In genomic region chr8:119281761-119282160, GRCm38 (mm10) we compare ENCODE assay signal across 19 mouse cellular contexts.
DNase-seq lines count a peak whose midpoint lies in the region; ATAC-seq and TF ChIP-seq lines count a peak whose summit lies in the region.
"Had no signal": no experiment of that assay in that cellular context is flagged by ENCODE, and none has a peak within 500 bp of the region (broad histone marks: within the 10 kb centered on the region; RNA-seq: fewer than 3 reads in every experiment).

No protein-coding gene starts in this region.

- H3K4me1 ChIP-seq in hindbrain, embryonic 16.5 days (ENCODE audit: control insufficient read depth, insufficient read depth, low read depth, low read length): no peaks in the 10 kb centered on the region
- H3K4me1 ChIP-seq in hindbrain, embryonic 14.5 days (replicated peaks; ENCODE audit: control insufficient read depth, insufficient read depth, low read length): no peaks in the 10 kb centered on the region
- no peaks in the 10 kb centered on the region for H3K4me1 ChIP-seq in midbrain, postnatal 0 days (ENCODE audit: insufficient read depth, low read length)
- H3K4me1 ChIP-seq in midbrain, embryonic 13.5 days (replicated peaks): no peaks in the 10 kb centered on the region
- H3K4me1 ChIP-seq: embryonic facial prominence, embryonic 10.5 days; forebrain, embryonic 13.5 days; limb, embryonic 12.5 days; liver, embryonic 13.5 days; midbrain, embryonic 12.5 days; neural tube, embryonic 15.5 days had no signal

- no peaks in the 10 kb centered on the region for H3K36me3 ChIP-seq in hindbrain, embryonic 16.5 days (ENCODE audit: control insufficient read depth, insufficient read depth, low read length)
- no peaks in the 10 kb centered on the region for H3K36me3 ChIP-seq in hindbrain, embryonic 14.5 days (replicated peaks; ENCODE audit: control insufficient read depth, insufficient read depth)
- no peaks in the 10 kb centered on the region for H3K36me3 ChIP-seq in midbrain, postnatal 0 days (ENCODE audit: insufficient read depth, low read length)
- no peaks in the 10 kb centered on the region for H3K36me3 ChIP-seq in midbrain, embryonic 13.5 days
- H3K36me3 ChIP-seq: embryonic facial prominence, embryonic 10.5 days; hindbrain, embryonic 15.5 days; limb, embryonic 12.5 days; liver, embryonic 13.5 days; lung, embryonic 15.5 days; midbrain, embryonic 12.5 days; neural tube, embryonic 15.5 days had no signal

- no peaks in the 10 kb centered on the region for H3K9me3 ChIP-seq in hindbrain, embryonic 16.5 days (ENCODE audit: control insufficient read depth, low read length)
- no peaks in the 10 kb centered on the region for H3K9me3 ChIP-seq in hindbrain, embryonic 14.5 days (ENCODE audit: control insufficient read depth, low read length)
- H3K9me3 ChIP-seq in midbrain, postnatal 0 days (ENCODE audit: low read length): no peaks in the 10 kb centered on the region
- H3K9me3 ChIP-seq in midbrain, embryonic 13.5 days: no peaks in the 10 kb centered on the region
- H3K9me3 ChIP-seq: embryonic facial prominence, embryonic 10.5 days; forebrain, embryonic 13.5 days; hindbrain, embryonic 15.5 days; limb, embryonic 12.5 days; lung, embryonic 15.5 days; midbrain, embryonic 12.5 days; neural tube, embryonic 15.5 days had no signal

- no peak for DNase-seq in cerebellum, adult 8-10 months
- no peak for DNase-seq in hindbrain, embryonic 14.5 days (ENCODE audit: low spot score)
- DNase-seq in midbrain, postnatal 0 days (ENCODE audit: low spot score): peak; percentile 76
- no peak for DNase-seq in urinary bladder, postnatal 36 days (ENCODE audit: low spot score in 2 of 2)
- DNase-seq: liver, embryonic 13.5 days; thymus, postnatal 25 days had no signal

- no peak overlapping the region for H3K9ac ChIP-seq in hindbrain, embryonic 16.5 days (ENCODE audit: low read depth, low read length)
- no peak overlapping the region for H3K9ac ChIP-seq in hindbrain, embryonic 14.5 days
- no peak overlapping the region for H3K9ac ChIP-seq in midbrain, postnatal 0 days (replicated peaks; ENCODE audit: low read length, poor library complexity, severe bottlenecking)
- H3K9ac ChIP-seq in midbrain, embryonic 13.5 days (replicated peaks): no peak overlapping the region
- H3K9ac ChIP-seq: forebrain, embryonic 13.5 days; hindbrain, embryonic 15.5 days; limb, embryonic 12.5 days; liver, embryonic 13.5 days; lung, embryonic 15.5 days; midbrain, embryonic 12.5 days; neural tube, embryonic 15.5 days had no signal

- no peaks in the 10 kb centered on the region for H3K27me3 ChIP-seq in hindbrain, embryonic 16.5 days (replicated peaks; ENCODE audit: control insufficient read depth, insufficient read depth, low read length)
- no peaks in the 10 kb centered on the region for H3K27me3 ChIP-seq in hindbrain, embryonic 14.5 days (ENCODE audit: control insufficient read depth, insufficient read depth, low read length)
- H3K27me3 ChIP-seq in midbrain, postnatal 0 days (ENCODE audit: insufficient read depth, low read length): no peaks in the 10 kb centered on the region
- H3K27me3 ChIP-seq in midbrain, embryonic 13.5 days: no peaks in the 10 kb centered on the region
- H3K27me3 ChIP-seq: forebrain, embryonic 13.5 days; hindbrain, embryonic 15.5 days; limb, embryonic 12.5 days; liver, embryonic 13.5 days; lung, embryonic 15.5 days; midbrain, embryonic 12.5 days; neural tube, embryonic 15.5 days had no signal

- 0 out of 2 replicates have a peak, but pooled peaks have one; percentile 23 for ATAC-seq in cerebellum, adult (ENCODE audit: insufficient number of reproducible peaks, low FRiP score, low TSS enrichment)
- peak; percentile 45; the same call in 1 of the 2 replicates for ATAC-seq in hindbrain, embryonic 16.5 days
- no peak for ATAC-seq in hindbrain, embryonic 14.5 days (ENCODE audit: low FRiP score)
- no peak for ATAC-seq in midbrain, postnatal 0 days (ENCODE audit: low FRiP score)
- no peak for ATAC-seq in midbrain, embryonic 13.5 days
- ATAC-seq: forebrain, embryonic 13.5 days had no signal

- TF ChIP-seq CTCF in midbrain, postnatal 0 days (IDR thresholded peaks at IDR 0.05): no peak

- no peak overlapping the region for H3K27ac ChIP-seq in hindbrain, embryonic 16.5 days (ENCODE audit: low read depth, low read length)
- H3K27ac ChIP-seq in hindbrain, embryonic 14.5 days: no peak overlapping the region
- no peak overlapping the region for H3K27ac ChIP-seq in midbrain, postnatal 0 days (ENCODE audit: low read depth, low read length)
- H3K27ac ChIP-seq in midbrain, embryonic 13.5 days: no peak overlapping the region
- H3K27ac ChIP-seq: embryonic facial prominence, embryonic 10.5 days; forebrain, embryonic 13.5 days; hindbrain, embryonic 15.5 days; kidney, postnatal 0 days; left cerebral cortex, adult 2 months; limb, embryonic 12.5 days; liver, embryonic 13.5 days; lung, embryonic 15.5 days; midbrain, embryonic 12.5 days; neural tube, embryonic 15.5 days had no signal

- H3K4me2 ChIP-seq in hindbrain, embryonic 16.5 days (ENCODE audit: low read length): no peak overlapping the region
- no peak overlapping the region for H3K4me2 ChIP-seq in hindbrain, embryonic 14.5 days (replicated peaks)
- no peak overlapping the region for H3K4me2 ChIP-seq in midbrain, postnatal 0 days (ENCODE audit: low read depth, low read length, poor library complexity, severe bottlenecking)
- no peak overlapping the region for H3K4me2 ChIP-seq in midbrain, embryonic 13.5 days (replicated peaks)
- H3K4me2 ChIP-seq: forebrain, embryonic 13.5 days; hindbrain, embryonic 15.5 days; limb, embryonic 12.5 days; liver, embryonic 13.5 days; lung, embryonic 15.5 days; midbrain, embryonic 12.5 days; neural tube, embryonic 15.5 days had no signal

- H3K4me3 ChIP-seq in hindbrain, embryonic 16.5 days (ENCODE audit: low read length): no peak overlapping the region
- H3K4me3 ChIP-seq in hindbrain, embryonic 14.5 days (replicated peaks; ENCODE audit: low read length): no peak overlapping the region
- H3K4me3 ChIP-seq in midbrain, postnatal 0 days (ENCODE audit: low read depth, low read length): no peak overlapping the region
- H3K4me3 ChIP-seq in midbrain, embryonic 13.5 days (replicated peaks): no peak overlapping the region
- H3K4me3 ChIP-seq: embryonic facial prominence, embryonic 10.5 days; forebrain, embryonic 13.5 days; hindbrain, embryonic 15.5 days; left cerebral cortex, adult 2 months; limb, embryonic 12.5 days; liver, embryonic 13.5 days; lung, embryonic 15.5 days; midbrain, embryonic 12.5 days; myocyte; neural tube, embryonic 15.5 days had no signal

- 79% methylated on average over 2 of the region's 2 CpGs for WGBS in hindbrain, embryonic 16.5 days
- 73% methylated on average over 2 of the region's 2 CpGs for WGBS in hindbrain, embryonic 14.5 days
- 75% methylated on average over 2 of the region's 2 CpGs for WGBS in midbrain, postnatal 0 days
- WGBS in midbrain, embryonic 13.5 days: 96% methylated on average over 2 of the region's 2 CpGs

Comparison
In these comparisons a context has a peak if more than half of its experiments do, and no peak if none do; other contexts are left out.
1. ATAC-seq: peak in cerebellum, adult (single experiment) and hindbrain, embryonic 16.5 days (single experiment); none in hindbrain, embryonic 14.5 days (single experiment), midbrain, postnatal 0 days (single experiment) and midbrain, embryonic 13.5 days (single experiment).